Mouse (Mus musculus): ENCODE data around the gene Fads6. TPM values are rescaled to one million over a fixed set of nuclear protein-coding genes. Genes with fewer than 3 reads are reported as not detected.
A peak's percentile ranks its signal among the peaks of the same experiment; 100 is the strongest.

The Fads6 gene
- total and polyA plus RNA-seq, 2 experiments from 2014 or later = 1.6 to 10.2 TPM

DNA sequence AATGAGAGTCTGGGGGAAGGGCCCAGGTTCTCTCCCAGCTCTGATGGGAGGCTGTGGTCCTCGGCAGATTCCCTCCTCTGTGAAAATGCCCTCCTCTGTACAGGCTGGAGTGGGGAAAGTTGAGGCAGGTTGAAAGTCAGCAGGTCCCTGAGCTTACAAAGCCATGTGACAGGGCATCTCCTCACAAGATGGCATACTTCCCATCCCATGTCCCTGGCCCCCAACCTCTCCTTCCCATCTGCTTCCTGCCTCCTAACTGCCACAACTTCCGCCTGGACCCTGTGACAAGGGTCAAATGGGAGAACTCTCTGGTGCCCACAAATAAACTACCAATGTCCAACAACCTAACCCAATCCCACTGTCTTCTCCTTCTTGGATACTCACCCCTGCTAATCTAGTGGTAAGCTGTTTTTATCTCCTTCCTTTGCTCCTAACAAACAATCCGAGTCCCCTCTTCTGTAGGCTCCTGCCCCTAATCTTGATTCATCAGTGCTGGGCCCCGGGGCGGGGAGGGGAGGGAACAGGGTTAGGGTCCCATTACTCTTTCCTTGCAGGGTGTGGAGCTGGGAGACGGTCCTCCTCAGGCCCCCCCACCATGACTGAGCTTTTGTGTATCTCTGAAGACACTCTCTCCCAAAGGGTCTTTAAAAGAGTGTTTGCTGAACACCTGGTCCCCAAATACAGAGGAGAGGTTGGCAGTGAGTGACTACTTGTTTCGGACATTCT, 33.2 kb downstream of the Fads6 start:
- H3K27me3 ChIP-seq (ENCODE audit: insufficient read depth, low read length) = peaks cover 72% of the 10 kb centered on the region
- peaks cover 7% of the 10 kb centered on the region; the same call in 1 of the 2 replicates for H3K4me1 ChIP-seq (ENCODE audit: insufficient read depth, low read length)
- no peak for DNase-seq (ENCODE audit: low spot score)
- H3K9ac ChIP-seq (replicated peaks; ENCODE audit: low read length, poor library complexity, severe bottlenecking) = no peak overlapping the region
- no peaks in the 10 kb centered on the region for H3K9me3 ChIP-seq (ENCODE audit: low read length)
- no peak overlapping the region for H3K4me3 ChIP-seq (ENCODE audit: low read depth, low read length)
- no peak overlapping the region for H3K4me2 ChIP-seq (ENCODE audit: low read depth, low read length, poor library complexity, severe bottlenecking)
- 65% methylated on average over 7 of the region's 7 CpGs for WGBS
- no peak for TF ChIP-seq CTCF (IDR thresholded peaks at IDR 0.05)
- H3K27ac ChIP-seq (ENCODE audit: low read depth, low read length) = no peak overlapping the region
- peaks cover 14% of the 10 kb centered on the region for H3K36me3 ChIP-seq (ENCODE audit: insufficient read depth, low read length)
- ATAC-seq (ENCODE audit: low FRiP score) = no peak

DNA sequence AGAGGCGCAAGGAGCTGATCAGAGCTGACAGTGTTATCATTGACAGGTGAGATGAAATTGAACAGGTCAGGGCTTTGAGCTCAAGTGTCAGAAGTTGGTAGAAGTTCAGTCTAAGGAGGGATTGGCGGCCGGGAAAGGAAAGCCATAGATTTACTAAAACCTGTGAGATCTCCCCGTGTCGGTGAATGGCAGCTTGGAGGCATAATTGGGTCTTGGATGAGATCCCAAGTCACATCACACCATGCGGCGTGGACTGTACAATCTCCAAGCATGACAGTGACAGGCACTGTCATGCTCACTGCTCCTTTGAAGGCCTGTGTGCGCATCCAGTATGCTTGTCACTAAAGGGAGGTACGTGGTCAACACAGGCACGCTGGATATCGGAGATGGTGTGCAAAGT, 34.5 kb downstream of the Fads6 start:
- no peak for TF ChIP-seq CTCF (IDR thresholded peaks at IDR 0.05)
- H3K9me3 ChIP-seq (ENCODE audit: low read length) = no peaks in the 10 kb centered on the region
- ATAC-seq (ENCODE audit: low FRiP score) = no peak
- peaks cover 75% of the 10 kb centered on the region for H3K27me3 ChIP-seq (ENCODE audit: insufficient read depth, low read length)
- peaks cover 7% of the 10 kb centered on the region; the same call in 1 of the 2 replicates for H3K4me1 ChIP-seq (ENCODE audit: insufficient read depth, low read length)
- H3K4me2 ChIP-seq (ENCODE audit: low read depth, low read length, poor library complexity, severe bottlenecking) = no peak overlapping the region
- DNase-seq (ENCODE audit: low spot score) = peak; percentile 52
- peaks cover under 1% of the 10 kb centered on the region; the same call in 1 of the 2 replicates for H3K36me3 ChIP-seq (ENCODE audit: insufficient read depth, low read length)
- H3K4me3 ChIP-seq (ENCODE audit: low read depth, low read length) = no peak overlapping the region
- H3K27ac ChIP-seq (ENCODE audit: low read depth, low read length) = no peak overlapping the region
- H3K9ac ChIP-seq (replicated peaks; ENCODE audit: low read length, poor library complexity, severe bottlenecking) = no peak overlapping the region
- WGBS = 80% methylated on average over 11 of the region's 11 CpGs

DNA sequence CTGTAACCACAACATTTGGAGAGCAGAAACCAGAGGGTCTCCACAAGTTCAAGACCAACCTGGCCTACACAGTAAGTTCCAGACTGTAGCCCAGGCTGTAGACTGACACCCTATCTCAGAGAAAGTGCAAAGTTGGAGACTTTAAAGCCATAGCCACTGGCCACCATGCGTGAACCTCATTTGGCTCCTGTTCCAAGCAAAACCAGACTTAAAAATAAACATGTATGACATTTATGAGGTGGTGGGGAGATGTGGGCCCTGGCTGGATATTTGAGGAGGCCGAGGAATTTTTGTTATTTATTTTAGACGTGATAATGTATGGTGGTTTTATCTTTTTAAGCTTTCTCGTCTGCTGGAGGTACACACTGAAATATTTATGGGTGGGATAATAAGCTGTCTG, 38.3 kb downstream of the Fads6 start:
- Histone ChIP-seq H3K27ac (ENCODE audit: low read depth, low read length) (no peak overlapping the region), H3K9me3 (ENCODE audit: low read length) (no peaks in the 10 kb centered on the region), H3K27me3 (ENCODE audit: insufficient read depth, low read length) (peaks cover 50% of the 10 kb centered on the region), H3K4me1 (ENCODE audit: insufficient read depth, low read length) (no peaks in the 10 kb centered on the region), H3K4me3 (ENCODE audit: low read depth, low read length) (no peak overlapping the region), H3K9ac (replicated peaks; ENCODE audit: low read length, poor library complexity, severe bottlenecking) (no peak overlapping the region), H3K4me2 (ENCODE audit: low read depth, low read length, poor library complexity, severe bottlenecking) (no peak overlapping the region), H3K36me3 (ENCODE audit: insufficient read depth, low read length) (no peaks in the 10 kb centered on the region)
- TF ChIP-seq CTCF (IDR thresholded peaks at IDR 0.05) = no peak
- DNase-seq (ENCODE audit: low spot score) (no peak), ATAC-seq (ENCODE audit: low FRiP score) (no peak)
- 78% methylated on average over 4 of the region's 4 CpGs for WGBS

DNA sequence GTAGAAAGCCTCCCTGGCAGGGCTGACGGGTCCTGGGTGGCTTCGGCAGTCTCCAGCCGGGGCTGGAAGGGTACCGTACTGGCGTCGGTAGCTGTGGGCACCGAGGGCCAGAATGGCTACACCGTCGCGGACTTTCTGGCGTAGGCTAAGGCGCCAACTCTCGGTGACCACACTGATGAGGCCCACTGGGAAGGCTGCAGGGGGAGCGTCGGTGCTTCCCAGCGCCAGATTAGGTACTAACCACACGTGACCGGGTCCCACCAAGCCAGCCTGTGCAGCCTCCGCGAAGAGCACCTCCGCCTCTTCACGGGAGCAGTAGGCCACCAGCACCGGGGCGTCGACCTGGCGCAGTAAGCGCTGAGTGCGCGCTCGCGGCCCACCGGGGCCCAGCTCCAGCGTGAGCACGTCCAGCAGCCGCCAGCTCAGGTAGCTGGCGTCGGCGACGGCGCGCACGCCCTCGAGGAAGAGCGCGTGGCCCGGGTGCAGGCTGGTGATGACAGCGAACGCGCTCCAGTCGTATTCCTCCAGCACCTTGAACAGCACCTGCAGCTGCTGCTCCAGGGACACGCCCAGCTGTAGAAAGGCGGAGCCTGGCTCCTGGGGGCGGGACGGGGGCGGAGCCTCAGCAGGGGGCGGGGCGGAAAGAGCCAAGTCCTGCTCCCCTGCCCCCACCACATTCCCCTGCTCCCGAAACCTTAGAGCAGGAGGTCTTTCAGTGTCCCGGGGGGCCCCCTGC, 39.5 kb downstream of the Fads6 start:
- Histone ChIP-seq H3K27ac (ENCODE audit: low read depth, low read length) (no peak overlapping the region), H3K36me3 (ENCODE audit: insufficient read depth, low read length) (no peaks in the 10 kb centered on the region), H3K4me3 (ENCODE audit: low read depth, low read length) (peak overlapping the region; percentile 24), H3K4me1 (ENCODE audit: insufficient read depth, low read length) (no peaks in the 10 kb centered on the region), H3K9me3 (ENCODE audit: low read length) (no peaks in the 10 kb centered on the region), H3K27me3 (ENCODE audit: insufficient read depth, low read length) (peaks cover 44% of the 10 kb centered on the region), H3K9ac (replicated peaks; ENCODE audit: low read length, poor library complexity, severe bottlenecking) (no peak overlapping the region), H3K4me2 (ENCODE audit: low read depth, low read length, poor library complexity, severe bottlenecking) (peak overlapping the region; percentile 36)
- DNase-seq (ENCODE audit: low spot score) (no peak), ATAC-seq (ENCODE audit: low FRiP score) (peak; percentile 34; the same call in 1 of the 2 replicates)
- 17% methylated on average over 58 of the region's 59 CpGs for WGBS
- TF ChIP-seq CTCF (IDR thresholded peaks at IDR 0.05) = no peak

DNA sequence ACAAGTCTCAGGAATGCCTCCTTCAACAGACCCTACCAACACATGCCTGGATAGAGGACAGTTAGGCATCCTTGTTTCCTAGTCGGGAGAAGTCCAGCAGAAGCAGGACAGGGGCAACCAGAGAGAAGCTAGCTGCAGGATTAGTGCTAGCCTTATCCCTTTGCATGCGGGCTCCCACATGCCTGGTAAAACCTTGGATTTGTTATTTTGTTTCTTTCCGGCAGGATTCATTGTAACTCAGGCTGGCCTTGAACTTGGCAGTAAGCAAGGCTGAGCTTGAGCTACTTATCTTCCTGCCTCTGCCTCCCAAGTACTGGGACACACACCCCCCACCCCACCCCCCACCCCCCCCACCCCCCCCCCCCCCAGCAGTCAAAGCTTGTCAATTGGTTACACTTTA, 46.2 kb downstream of the Fads6 start:
- WGBS = 35% methylated on average over 3 of the region's 3 CpGs
- DNase-seq (ENCODE audit: low spot score) = no peak
- no peak for ATAC-seq (ENCODE audit: low FRiP score)
- Histone ChIP-seq H3K27ac (ENCODE audit: low read depth, low read length) (no peak overlapping the region), H3K4me1 (ENCODE audit: insufficient read depth, low read length) (no peaks in the 10 kb centered on the region; the same call in none of the 2 replicates), H3K4me2 (ENCODE audit: low read depth, low read length, poor library complexity, severe bottlenecking) (no peak overlapping the region), H3K9ac (replicated peaks; ENCODE audit: low read length, poor library complexity, severe bottlenecking) (no peak overlapping the region), H3K27me3 (ENCODE audit: insufficient read depth, low read length) (peaks cover 29% of the 10 kb centered on the region), H3K9me3 (ENCODE audit: low read length) (no peaks in the 10 kb centered on the region), H3K36me3 (ENCODE audit: insufficient read depth, low read length) (no peaks in the 10 kb centered on the region), H3K4me3 (ENCODE audit: low read depth, low read length) (no peak overlapping the region)
- TF ChIP-seq CTCF (IDR thresholded peaks at IDR 0.05) = no peak
